Mouse (Mus musculus): ENCODE measurements around the gene 1700093K21Rik. TPM values are rescaled to one million over a fixed set of nuclear protein-coding genes. Genes with fewer than 3 reads are reported as not detected.

1700093K21Rik gene
- polyA plus RNA-seq, 1 experiment from 2014 or later, result not detected

GRCm38 (mm10) chr11:23496661-23497060 lies 24.3 kb downstream of the 1700093K21Rik start:
- no peak for ATAC-seq
- H3K4me1 ChIP-seq, result peaks cover 36% of the 10 kb centered on the region
- H3K27ac ChIP-seq, result 0 out of 2 replicates have a peak overlapping the region, but pooled peaks have one; percentile 92
- WGBS (ENCODE audit: insufficient replicate concordance), result 55% methylated on average over 6 of the region's 6 CpGs
- peak overlapping the region; percentile 95 for H3K9ac ChIP-seq
- H3K36me3 ChIP-seq, result peaks cover 48% of the 10 kb centered on the region
- H3K4me3 ChIP-seq, result peak overlapping the region; percentile 81
- peaks cover 3% of the 10 kb centered on the region; the same call in 1 of the 2 replicates for H3K27me3 ChIP-seq (replicated peaks)
- H3K9me3 ChIP-seq (replicated peaks), result no peaks in the 10 kb centered on the region
- peak overlapping the region; percentile 86 for H3K4me2 ChIP-seq

- Histone ChIP-seq H3K36me3 (peaks cover 62% of the 10 kb centered on the region), H3K9ac (no peak overlapping the region), H3K27ac (no peak overlapping the region), H3K9me3 (replicated peaks) (no peaks in the 10 kb centered on the region), H3K4me2 (no peak overlapping the region), H3K4me3 (no peak overlapping the region), H3K27me3 (replicated peaks) (peaks cover 3% of the 10 kb centered on the region; the same call in 1 of the 2 replicates), H3K4me1 (peaks cover 36% of the 10 kb centered on the region)
- 89% methylated on average over 6 of the region's 6 CpGs for WGBS (ENCODE audit: insufficient replicate concordance)
- ATAC-seq, result no peak
These were observed 25.7 kb downstream of the 1700093K21Rik start for GRCm38 (mm10) chr11:23495231-23495630.

GRCm38 (mm10) chr11:23492048-23492790 lies 28.7 kb downstream of the 1700093K21Rik start:
- peaks cover 92% of the 10 kb centered on the region for H3K36me3 ChIP-seq
- no peak for ATAC-seq
- no peaks in the 10 kb centered on the region for H3K27me3 ChIP-seq (replicated peaks)
- no peaks in the 10 kb centered on the region for H3K9me3 ChIP-seq (replicated peaks)
- H3K4me1 ChIP-seq, result peaks cover 27% of the 10 kb centered on the region
- H3K9ac ChIP-seq, result no peak overlapping the region
- no peak overlapping the region for H3K27ac ChIP-seq
- WGBS (ENCODE audit: insufficient replicate concordance), result 81% methylated on average over 4 of the region's 4 CpGs
- no peak overlapping the region for H3K4me3 ChIP-seq
- H3K4me2 ChIP-seq, result no peak overlapping the region

GRCm38 (mm10) chr11:23489955-23490354 lies 31.0 kb downstream of the 1700093K21Rik start:
- Histone ChIP-seq H3K4me3 (no peak overlapping the region), H3K4me2 (no peak overlapping the region), H3K9me3 (replicated peaks) (no peaks in the 10 kb centered on the region), H3K27ac (no peak overlapping the region), H3K4me1 (0 out of 2 replicates have a peak, but pooled peaks cover 5% of the 10 kb centered on the region), H3K36me3 (peaks cover 93% of the 10 kb centered on the region), H3K9ac (no peak overlapping the region), H3K27me3 (replicated peaks) (no peaks in the 10 kb centered on the region)
- ATAC-seq, result no peak
- WGBS (ENCODE audit: insufficient replicate concordance), result 42% methylated on average over 1 of the region's 1 CpGs

Small RNAs within 50 kb of the gene (microRNA-seq; reads per million reads assigned to microRNA genes)
- gene Gm47279, result not detected

Other genes starting within 250 kb of the 1700093K21Rik start
- 10.7 and 14.4 TPM in 2 replicates for gene Usp34, start 214.3 kb downstream of the 1700093K21Rik start, polyA plus RNA-seq (2016; fragmentation: Nextera tagmentation; extraction: Ambion mirVana)
- gene Ahsa2, start 23.1 kb downstream of the 1700093K21Rik start, polyA plus RNA-seq (2016; fragmentation: Nextera tagmentation; extraction: Ambion mirVana), result 44.5 and 51.0 TPM in 2 replicates
- gene 0610010F05Rik, start 112.5 kb upstream of the 1700093K21Rik start, polyA plus RNA-seq (2016; fragmentation: Nextera tagmentation; extraction: Ambion mirVana), result 17.0 and 18.1 TPM in 2 replicates
- 21.8 and 22.6 TPM in 2 replicates for gene Pus10, start 144.5 kb upstream of the 1700093K21Rik start, polyA plus RNA-seq (2016; fragmentation: Nextera tagmentation; extraction: Ambion mirVana)
- 15.0 and 18.0 TPM in 2 replicates for gene Pex13, start 144.8 kb upstream of the 1700093K21Rik start, polyA plus RNA-seq (2016; fragmentation: Nextera tagmentation; extraction: Ambion mirVana)
- 0.36 and 0.63 TPM in 2 replicates for gene Rel, start 249.8 kb upstream of the 1700093K21Rik start, polyA plus RNA-seq (2016; fragmentation: Nextera tagmentation; extraction: Ambion mirVana)

Measured in liver, embryonic 12.5 days (tissue).